Mouse (Mus musculus): ENCODE measurements at regions not wholly inside any gene's neighbourhood (a gene's known extent, or its start where the extent isn't known, plus 50 kb on each side); places are given as distances from the start of the nearest gene placed in this dataset.

DNA sequence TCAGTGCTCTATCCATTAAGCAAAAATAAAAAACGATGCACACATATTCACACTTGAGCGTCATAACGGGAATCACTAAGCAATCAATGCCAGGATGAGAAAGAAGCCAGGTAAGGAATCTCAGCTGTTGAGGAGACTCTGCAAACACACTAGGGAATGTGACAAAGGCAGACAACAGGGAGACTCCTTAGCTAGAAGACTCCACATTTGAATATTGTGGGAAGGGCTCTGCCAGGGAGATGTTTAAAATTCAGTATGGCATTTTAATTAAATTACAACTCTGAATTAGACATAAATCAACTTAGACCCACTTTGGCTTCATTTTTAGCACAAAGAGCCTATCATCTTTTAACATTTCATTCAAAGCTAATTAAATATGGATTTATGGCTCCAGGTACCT, 327.9 kb downstream of the Klf6 start:
- no peak for TF ChIP-seq CTCF (IDR thresholded peaks at IDR 0.05; ENCODE audit: control insufficient read depth, insufficient read depth, insufficient replicate concordance, low read depth, low read length)
- no peak for TF ChIP-seq POLR2A (IDR thresholded peaks at IDR 0.05; ENCODE audit: control insufficient read depth, low read depth, low read length)
